Mouse (Mus musculus): ENCODE data around the gene Lxn. TPM values are rescaled to one million over a fixed set of nuclear protein-coding genes. Genes with fewer than 3 reads are reported as not detected.
A peak's percentile ranks its signal among the peaks of the same experiment; 100 is the strongest.

Gene Lxn
- total RNA-seq, 2 experiments from 2014 or later, result 1.7 to 1.8 TPM

- intact Hi-C loops (cut with DNase I), result no loop called here
- DNase-seq, result no peak
These were observed 1.1 kb downstream of the Lxn start for GRCm38 (mm10) chr3:67462578-67462977.

GRCm38 (mm10) chr3:67462015-67462414 lies 1.7 kb downstream of the Lxn start:
- no peak for DNase-seq
- intact Hi-C loops (cut with DNase I), result no loop called here

- DNase-seq, result no peak
- intact Hi-C loops (cut with DNase I), result no loop called here
These were observed 3.8 kb downstream of the Lxn start for GRCm38 (mm10) chr3:67459881-67460280.

- DNase-seq, result no peak
- intact Hi-C loops (cut with DNase I), result no loop called here
These were observed 13.0 kb downstream of the Lxn start for GRCm38 (mm10) chr3:67450601-67451210.

- DNase-seq, result peak in 1 of 2 experiments; percentile 8
- intact Hi-C loops (cut with DNase I), result no loop called here
These were observed 14.1 kb downstream of the Lxn start for GRCm38 (mm10) chr3:67449660-67450059.

- intact Hi-C loops (cut with DNase I), result no loop called here
- no peak for DNase-seq
These were observed 16.6 kb downstream of the Lxn start for GRCm38 (mm10) chr3:67447143-67447542.

- no peak for DNase-seq
- intact Hi-C loops (cut with DNase I), result no loop called here
These were observed 29.7 kb downstream of the Lxn start for GRCm38 (mm10) chr3:67434011-67434410.

GRCm38 (mm10) chr3:67429999-67430380 lies 33.7 kb downstream of the Lxn start, which contains the start of gene Gfm1:
Gfm1 (plus strand) TSS chr3:67430096.
- DNase-seq, result peak; percentile 76 to 81
- intact Hi-C loops (cut with DNase I), result loop anchor here (5.0 kb wide), 1 partner anchor 78 kb away; no protein-coding TSS in a partner anchor

- DNase-seq, result no peak
- intact Hi-C loops (cut with DNase I), result loop anchor here (5.0 kb wide), 1 partner anchor 77 kb away; no protein-coding TSS in a partner anchor
These were observed 34.3 kb downstream of the Lxn start for GRCm38 (mm10) chr3:67429338-67429998.

Other genes with a start within 250 kb of the Lxn start
- 100 to 1,000 TPM; 409 to 506 TPM for gene Mlf1, start 89.8 kb downstream of the Lxn start, total RNA-seq (2021)
- gene Gm17402, start 88.8 kb downstream of the Lxn start, total RNA-seq (2021), result not detected
- 100 to 1,000 TPM; 101 to 110 TPM for gene Gfm1, start 33.8 kb downstream of the Lxn start, total RNA-seq (2021)
- under 1 TPM; 0.64 to 0.81 TPM for gene Rarres1, start 51.6 kb upstream of the Lxn start, total RNA-seq (2021)
- gene Mfsd1, start 118.8 kb upstream of the Lxn start, total RNA-seq (2021), result 10 to 100 TPM; 19.9 to 20.3 TPM